Mouse (Mus musculus): ENCODE measurements at regions not wholly inside any gene's neighbourhood (a gene's known extent, or its start where the extent isn't known, plus 50 kb on each side); places are given as distances from the start of the nearest gene placed in this dataset.

- DNase-seq (ENCODE audit: low spot score in 2 of 2) = no peak
- intact Hi-C loops (cut with DNase I) = no loop called here
These were observed 152.6 kb upstream of the Map3k1 start for GRCm38 (mm10) chr13:111961423-111961822.

GRCm38 (mm10) chr13:111962155-111962554, 153.4 kb upstream of the Map3k1 start:
- DNase-seq (ENCODE audit: low spot score in 2 of 2) = no peak
- intact Hi-C loops (cut with DNase I) = no loop called here

GRCm38 (mm10) chr13:111966113-111966512, 157.3 kb upstream of the Map3k1 start:
- intact Hi-C loops (cut with DNase I) = no loop called here
- DNase-seq (ENCODE audit: low spot score in 2 of 2) = no peak

- DNase-seq (ENCODE audit: low spot score in 2 of 2) = no peak
- intact Hi-C loops (cut with DNase I) = no loop called here
These were observed 157.8 kb upstream of the Map3k1 start for GRCm38 (mm10) chr13:111966627-111967026.

GRCm38 (mm10) chr13:111968197-111968596, 159.4 kb upstream of the Map3k1 start:
- DNase-seq (ENCODE audit: low spot score in 2 of 2) = no peak
- intact Hi-C loops (cut with DNase I) = no loop called here

- no peak for DNase-seq (ENCODE audit: low spot score in 2 of 2)
- intact Hi-C loops (cut with DNase I) = no loop called here
These were observed 165.5 kb upstream of the Map3k1 start for GRCm38 (mm10) chr13:111974282-111974681.

- no peak for DNase-seq (ENCODE audit: low spot score in 2 of 2)
- intact Hi-C loops (cut with DNase I) = no loop called here
These were observed 166.8 kb upstream of the Map3k1 start for GRCm38 (mm10) chr13:111975549-111975948.

GRCm38 (mm10) chr13:111977769-111978674, 169.2 kb upstream of the Map3k1 start:
- intact Hi-C loops (cut with DNase I) = no loop called here
- DNase-seq (ENCODE audit: low spot score in 2 of 2) = no peak

- no peak for DNase-seq (ENCODE audit: low spot score in 2 of 2)
- intact Hi-C loops (cut with DNase I) = no loop called here
These were observed 169.9 kb upstream of the Map3k1 start for GRCm38 (mm10) chr13:111978675-111979020.

GRCm38 (mm10) chr13:111979428-111980204, 170.8 kb upstream of the Map3k1 start:
- intact Hi-C loops (cut with DNase I) = no loop called here

GRCm38 (mm10) chr13:111980205-111980595, 171.4 kb upstream of the Map3k1 start:
- intact Hi-C loops (cut with DNase I) = no loop called here
- no peak for DNase-seq (ENCODE audit: low spot score in 2 of 2)

More at GRCm38 (mm10) chr13:111979428-111980204, 170.8 kb upstream of the Map3k1 start:
- no peak for DNase-seq (ENCODE audit: low spot score in 2 of 2)

GRCm38 (mm10) chr13:111981103-111981502, 172.3 kb upstream of the Map3k1 start:
- no peak for DNase-seq (ENCODE audit: low spot score in 2 of 2)
- intact Hi-C loops (cut with DNase I) = no loop called here

GRCm38 (mm10) chr13:111982796-111983460, 174.1 kb upstream of the Map3k1 start:
- intact Hi-C loops (cut with DNase I) = no loop called here
- DNase-seq (ENCODE audit: low spot score in 2 of 2) = no peak

GRCm38 (mm10) chr13:111984081-111984574, 175.3 kb upstream of the Map3k1 start:
- intact Hi-C loops (cut with DNase I) = no loop called here
- no peak for DNase-seq (ENCODE audit: low spot score in 2 of 2)

GRCm38 (mm10) chr13:111985406-111985805, 176.6 kb upstream of the Map3k1 start:
- intact Hi-C loops (cut with DNase I) = no loop called here
- no peak for DNase-seq (ENCODE audit: low spot score in 2 of 2)

- intact Hi-C loops (cut with DNase I) = no loop called here
- DNase-seq (ENCODE audit: low spot score in 2 of 2) = no peak
These were observed 177.9 kb upstream of the Map3k1 start for GRCm38 (mm10) chr13:111986681-111987080.

- no peak for DNase-seq (ENCODE audit: low spot score in 2 of 2)
- intact Hi-C loops (cut with DNase I) = no loop called here
These were observed 178.6 kb upstream of the Map3k1 start for GRCm38 (mm10) chr13:111987420-111987819.

- intact Hi-C loops (cut with DNase I) = no loop called here
- no peak for DNase-seq (ENCODE audit: low spot score in 2 of 2)
These were observed 182.2 kb upstream of the Map3k1 start for GRCm38 (mm10) chr13:111990913-111991534.

- DNase-seq (ENCODE audit: low spot score in 2 of 2) = no peak
- intact Hi-C loops (cut with DNase I) = no loop called here
These were observed 183.5 kb upstream of the Map3k1 start for GRCm38 (mm10) chr13:111992075-111992847.
